Mouse (Mus musculus) spleen, postnatal 10 days (tissue): ENCODE measurements around the gene Prf1.

Source experiments
- DNase-seq, 2 experiments: peaks; one replicate each; pipeline ENCODE4 v3.0.0; 2021 to 2022; ENCODE audit warnings: low spot score in 2 of 2

Prf1 gene

DNA sequence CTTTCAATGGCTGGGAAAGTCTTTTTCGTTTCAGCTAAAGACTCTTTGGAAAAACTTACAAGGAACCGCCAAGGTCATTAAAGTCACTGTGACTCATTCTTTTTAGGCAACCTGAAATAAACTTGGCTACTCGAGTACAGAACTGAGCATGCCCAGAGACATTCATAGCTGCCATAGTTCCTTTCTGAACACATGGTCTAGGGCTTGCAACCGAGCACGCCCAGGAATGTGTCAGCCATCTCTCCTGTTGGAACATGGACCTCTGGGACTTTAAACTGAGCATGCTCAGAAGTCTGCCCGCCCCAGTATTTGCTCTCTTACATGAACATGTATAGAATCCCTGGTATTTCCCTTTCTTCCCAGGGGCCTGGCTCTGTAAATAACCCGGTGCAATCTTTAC, 11.4 kb upstream of the Prf1 start:
- DNase-seq: no peak

DNA sequence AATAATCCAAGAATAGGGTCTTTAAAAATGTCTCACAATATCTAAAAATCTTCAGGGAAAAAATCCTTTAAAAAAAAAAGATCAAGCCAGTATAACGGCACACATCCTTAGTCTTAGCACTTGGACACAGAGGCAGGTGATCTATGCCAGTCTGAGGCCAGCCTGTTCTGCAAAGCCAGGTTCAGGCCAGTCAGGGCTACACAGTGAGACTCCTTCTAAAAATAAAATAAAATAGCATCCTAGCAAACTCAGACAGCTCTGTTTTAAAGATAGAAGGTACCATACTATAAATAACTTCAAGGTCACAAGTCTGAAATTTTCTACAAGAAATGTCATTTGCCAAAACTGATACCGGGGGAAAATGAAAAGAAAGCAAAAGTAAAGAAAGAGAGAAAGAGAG, 7.6 kb upstream of the Prf1 start:
- no peak for DNase-seq

DNA sequence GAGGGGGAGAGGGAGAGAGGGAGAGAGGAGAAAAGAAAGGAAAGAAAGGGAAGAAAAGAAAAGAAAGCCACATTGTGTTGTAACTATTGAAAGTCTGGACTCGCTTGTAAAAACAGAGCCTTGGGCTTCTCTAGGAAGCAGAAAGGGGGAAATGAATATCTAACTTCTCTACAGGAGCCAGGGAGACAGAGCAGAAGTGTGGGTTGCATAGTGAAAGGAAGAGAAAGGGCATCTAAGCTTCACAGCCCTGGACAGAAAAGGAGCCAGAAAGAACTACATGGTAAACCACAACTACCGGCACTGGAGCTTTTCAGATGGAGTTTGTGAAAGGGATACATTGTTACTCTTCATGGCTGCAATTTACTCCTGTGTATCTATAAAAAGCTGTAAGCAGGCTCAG, 7.2 kb upstream of the Prf1 start:
- no peak for DNase-seq

DNA sequence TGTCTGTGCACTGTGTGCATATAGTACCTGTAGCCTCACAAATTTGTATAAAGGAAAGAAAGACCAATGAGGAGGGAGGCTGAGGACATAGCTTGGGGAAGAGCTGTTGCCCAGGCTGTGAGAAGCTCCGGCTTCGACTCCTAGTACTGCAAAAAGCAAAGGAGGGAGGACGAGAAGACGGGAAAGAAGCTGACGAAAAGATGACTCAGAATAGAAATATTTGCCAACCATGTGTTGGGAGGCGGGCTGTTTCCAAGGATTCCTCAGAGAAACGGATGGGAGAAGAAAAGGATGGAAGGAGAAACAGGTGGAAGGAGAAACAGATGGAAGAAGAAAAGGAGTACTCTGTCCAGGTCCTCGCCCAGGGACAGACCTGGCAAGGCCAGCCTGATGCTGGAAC, 3.4 kb upstream of the Prf1 start:
- no peak for DNase-seq

DNA sequence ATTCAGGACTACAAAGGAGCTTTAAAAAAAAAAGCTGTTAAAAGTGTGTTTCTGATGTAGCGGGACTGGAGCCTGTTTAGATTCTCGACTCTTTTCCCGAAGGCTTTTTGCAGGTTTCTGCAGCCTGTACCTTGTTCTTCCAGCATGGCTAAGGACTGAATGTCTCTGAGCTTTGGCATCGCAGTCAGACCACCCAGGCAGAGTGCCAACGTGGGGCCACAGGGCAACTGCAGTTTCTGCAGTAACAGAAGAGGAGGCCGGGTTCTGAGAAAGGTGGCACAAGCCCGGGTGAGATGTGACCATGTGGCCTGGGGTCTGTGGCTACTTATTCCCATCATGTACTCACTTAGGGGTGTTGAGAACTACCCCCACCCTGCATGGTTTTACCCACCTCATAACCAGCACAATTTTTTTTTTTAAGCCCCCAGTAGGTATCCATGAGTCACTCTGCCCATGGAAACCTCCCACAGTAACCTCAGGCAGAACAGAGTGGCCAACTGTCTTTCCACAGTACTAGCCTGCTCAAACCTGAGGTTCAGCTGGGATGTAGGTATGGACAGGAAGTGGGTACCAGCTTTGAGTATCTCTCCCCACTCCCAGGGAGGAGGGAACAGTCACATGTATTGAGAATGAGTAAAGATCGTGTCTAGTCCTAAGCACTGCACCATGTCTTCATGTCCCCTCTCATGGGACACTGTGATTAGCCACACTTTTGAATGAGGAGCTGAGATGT, 754 bp upstream of the Prf1 start:
- DNase-seq: no peak

DNA sequence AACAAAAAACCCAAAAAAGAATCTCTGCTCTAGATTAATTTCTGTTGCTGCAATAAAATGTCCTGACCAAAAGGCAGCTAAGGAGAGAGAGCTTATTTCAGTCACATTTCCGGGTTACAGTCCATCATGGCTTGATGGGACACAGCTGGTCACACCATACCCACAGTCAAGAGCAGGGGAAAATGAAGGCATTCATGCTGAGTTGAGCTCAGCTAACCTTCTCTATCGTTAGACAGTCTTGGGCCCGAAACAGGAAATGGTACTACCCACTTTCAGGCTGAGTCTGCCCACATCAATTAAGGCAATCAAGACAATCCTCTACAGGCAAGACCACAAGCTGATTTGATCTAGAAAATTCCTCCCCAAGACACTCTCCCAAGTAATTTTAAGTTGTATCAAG, 3.4 kb downstream of the Prf1 start:
- no peak for DNase-seq

DNA sequence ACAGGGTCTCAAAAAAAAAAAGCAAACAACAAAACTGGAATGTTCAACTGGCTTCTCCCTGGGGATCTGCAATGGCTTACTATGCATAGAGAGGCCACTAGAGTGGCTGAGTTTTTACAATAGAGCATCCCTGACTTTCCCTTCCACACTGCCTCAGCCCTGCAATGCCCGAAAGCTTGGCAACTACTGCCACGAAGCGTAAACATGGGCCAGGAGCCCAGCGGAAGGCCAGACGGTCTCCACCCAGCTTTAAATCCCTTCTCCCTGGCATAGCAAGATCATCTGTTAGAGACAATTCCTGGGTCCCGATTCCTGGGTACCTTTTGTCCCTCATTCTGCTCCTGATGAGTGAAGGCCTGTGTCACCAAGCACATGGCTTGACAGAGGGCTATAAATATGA, 6.4 kb downstream of the Prf1 start:
- no peak for DNase-seq

DNA sequence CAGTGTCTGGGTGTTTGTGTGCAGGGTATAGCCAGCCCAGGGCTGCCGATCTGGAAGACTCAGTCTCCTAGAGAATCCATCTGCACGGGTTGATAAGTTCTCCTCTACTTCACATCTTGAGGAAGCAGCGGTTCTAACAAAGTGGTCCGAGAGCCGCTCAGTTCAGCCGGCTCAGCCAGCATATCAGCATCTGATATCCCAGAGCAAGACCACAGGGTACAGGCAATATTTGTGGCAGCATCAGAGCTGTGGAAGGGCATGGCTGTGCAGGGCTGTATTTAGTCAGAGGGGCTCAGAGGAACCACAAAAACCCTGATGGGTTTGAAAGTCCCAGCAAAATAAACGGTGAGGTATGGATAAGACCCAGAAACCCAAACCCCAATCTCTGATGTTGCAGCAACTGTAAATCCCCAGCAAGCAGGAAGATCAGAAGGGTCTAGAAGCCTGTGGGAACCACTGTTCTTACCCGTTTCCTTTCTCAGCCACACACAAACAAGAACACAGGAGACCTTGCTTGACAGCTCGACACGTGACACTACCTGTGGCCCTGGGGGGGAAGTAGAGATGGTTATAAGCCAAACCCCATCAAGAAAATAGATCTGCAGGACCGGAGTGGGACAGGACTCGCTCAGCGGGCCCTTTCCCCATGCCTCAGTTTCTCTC, 8.4 kb downstream of the Prf1 start:
- DNase-seq: no peak

DNA sequence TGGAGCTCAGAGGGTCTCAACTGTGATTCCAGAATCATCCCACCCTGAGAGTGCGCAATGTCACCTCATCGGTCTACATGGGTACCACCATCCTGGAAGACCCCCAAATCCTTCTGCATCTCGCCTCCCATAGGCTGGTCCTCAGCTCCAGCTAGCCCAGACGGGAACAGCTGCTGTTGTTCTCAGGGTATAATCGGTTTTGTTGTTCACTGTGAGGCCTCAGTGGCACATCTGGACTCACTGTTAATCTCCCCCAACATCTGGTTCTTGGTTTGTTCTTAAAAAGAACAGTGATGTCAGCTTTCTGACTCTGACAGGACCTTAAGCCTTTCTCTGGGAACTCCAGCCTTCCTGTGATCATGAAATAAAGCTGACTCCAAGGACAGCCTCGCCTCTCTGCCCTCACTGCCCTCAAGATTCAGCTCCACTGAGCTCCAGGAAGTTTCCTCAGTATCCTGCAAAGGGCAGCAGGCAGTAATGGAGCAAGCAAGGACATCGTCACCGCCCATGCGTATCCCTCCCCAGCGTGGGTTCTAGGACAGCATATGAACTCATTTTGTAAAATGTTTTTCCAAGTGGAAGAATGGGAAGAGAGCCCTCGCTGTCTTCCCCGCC, 11.2 kb downstream of the Prf1 start:
- no peak for DNase-seq

DNA sequence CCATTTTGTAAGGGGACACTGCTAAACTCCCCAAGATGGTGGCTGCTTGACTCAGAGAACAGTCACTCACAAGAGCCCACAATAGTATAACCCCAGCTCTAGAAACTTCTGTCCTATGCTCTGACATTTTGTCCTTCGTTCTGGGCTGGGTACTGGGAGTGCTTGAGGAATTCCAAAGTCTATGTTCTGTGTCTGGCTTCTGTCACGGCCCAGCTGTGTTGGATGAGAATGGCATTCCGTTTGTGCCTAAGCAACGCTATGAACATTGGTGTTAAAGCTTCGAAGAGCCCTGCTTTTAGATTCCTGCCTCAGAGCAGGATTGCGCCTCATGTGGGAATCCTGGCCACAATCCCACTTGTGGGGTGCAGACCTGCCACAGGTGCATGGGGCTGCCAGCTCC, 14.5 kb downstream of the Prf1 start:
- DNase-seq: no peak

DNA sequence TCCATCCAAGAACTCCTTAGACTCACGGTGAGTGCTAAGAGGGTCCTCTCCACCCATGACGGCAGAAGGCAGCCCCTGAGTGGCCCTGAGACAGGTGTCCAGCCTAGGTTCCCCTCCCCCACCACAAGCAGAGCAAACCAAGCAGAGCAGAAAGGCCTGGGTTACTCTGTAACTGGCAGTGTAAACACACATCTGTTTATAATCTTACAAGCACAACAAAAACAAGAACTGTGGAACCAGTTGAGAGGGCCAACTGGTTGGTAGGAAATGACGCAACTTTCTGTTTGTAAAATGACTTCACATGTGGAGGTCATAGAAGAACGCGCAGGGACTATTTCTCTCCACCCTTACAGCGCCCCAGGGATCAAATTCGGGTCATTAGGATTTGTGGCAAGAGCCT, 15.1 kb downstream of the Prf1 start:
- no peak for DNase-seq

DNA sequence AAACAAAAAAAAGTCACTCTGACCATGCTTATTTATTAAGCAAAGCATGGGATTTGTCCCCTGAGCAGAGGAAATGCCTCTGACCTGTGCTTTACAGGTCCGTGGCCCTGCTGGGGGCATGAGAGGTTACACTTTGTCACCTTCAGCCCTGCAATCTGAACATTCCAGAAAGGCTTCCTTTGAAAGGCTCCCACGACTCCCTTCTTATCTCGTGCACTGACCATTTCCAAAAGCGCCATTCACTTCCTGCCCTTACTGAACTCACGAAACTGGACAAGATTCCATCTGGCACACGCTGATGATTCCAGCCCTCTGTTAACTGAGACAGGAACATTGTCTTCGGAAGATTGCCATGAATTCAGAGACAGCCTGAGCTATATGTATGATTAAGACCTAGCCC, 16.1 kb downstream of the Prf1 start:
- DNase-seq: no peak

DNA sequence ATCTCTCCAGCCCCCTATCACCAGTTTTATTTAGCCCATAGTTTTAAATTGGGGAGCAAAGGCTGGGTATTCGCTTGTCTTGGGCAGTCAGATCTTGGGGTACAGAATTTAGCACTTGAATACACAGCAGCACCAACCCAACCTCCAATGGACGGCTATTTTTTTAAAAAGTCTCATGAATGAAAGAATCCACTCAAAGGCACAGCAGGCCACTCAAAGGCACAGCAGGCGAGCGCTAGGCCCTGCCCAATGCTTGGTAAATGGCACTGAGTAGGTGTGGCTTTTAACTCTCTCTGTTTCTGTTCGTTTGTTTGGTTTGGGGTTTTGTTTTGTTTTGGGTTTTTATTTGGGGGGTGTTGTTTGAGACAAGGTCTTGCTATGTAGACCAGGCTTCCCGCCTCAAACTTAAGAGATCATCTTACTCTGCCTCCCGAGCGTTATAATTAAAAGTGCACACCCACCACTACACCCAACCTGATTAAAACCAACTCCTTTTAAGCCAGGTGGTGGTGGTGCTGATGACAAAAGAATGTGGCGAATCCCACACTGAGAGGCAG, 17.8 kb downstream of the Prf1 start:
- no peak for DNase-seq

DNA sequence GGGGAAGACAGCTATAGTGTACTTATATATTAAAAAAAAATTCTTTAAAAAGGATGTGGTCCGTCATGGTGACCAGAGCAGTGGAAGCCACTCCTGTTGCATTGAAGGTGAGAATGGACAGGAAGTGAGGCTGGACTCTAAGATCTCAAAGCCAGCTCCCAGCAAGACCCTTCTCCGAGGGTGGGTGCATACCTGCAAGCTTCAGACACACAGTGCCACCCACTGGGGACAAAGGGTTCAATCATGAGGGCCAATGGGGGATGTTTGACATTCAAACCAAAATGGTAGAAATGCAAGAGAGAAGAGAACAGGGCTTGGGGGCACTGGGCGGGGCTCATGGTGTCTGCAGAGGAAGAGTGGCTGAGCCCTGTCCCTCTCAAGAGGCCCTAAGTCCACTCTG, 20.9 kb downstream of the Prf1 start:
- no peak for DNase-seq

DNA sequence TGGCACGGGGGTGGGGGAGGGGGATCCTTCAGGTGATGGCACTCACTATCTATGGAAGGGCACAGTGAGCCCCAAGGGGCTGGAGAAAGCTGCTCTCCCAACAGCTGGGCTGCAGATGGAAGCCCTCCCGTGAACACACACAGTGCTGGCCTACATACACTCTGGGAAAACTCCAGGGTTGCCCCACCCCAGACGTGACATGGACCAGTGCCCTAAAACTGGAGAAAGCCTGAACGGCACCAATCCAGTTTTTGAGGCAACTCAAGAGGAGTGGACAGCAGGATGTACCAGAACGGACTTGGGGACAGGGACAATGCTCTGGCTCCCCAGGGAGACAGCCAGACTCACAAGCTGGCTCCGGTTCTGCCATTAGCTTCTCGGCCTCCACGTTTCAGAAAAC, 27.1 kb downstream of the Prf1 start:
- no peak for DNase-seq

DNA sequence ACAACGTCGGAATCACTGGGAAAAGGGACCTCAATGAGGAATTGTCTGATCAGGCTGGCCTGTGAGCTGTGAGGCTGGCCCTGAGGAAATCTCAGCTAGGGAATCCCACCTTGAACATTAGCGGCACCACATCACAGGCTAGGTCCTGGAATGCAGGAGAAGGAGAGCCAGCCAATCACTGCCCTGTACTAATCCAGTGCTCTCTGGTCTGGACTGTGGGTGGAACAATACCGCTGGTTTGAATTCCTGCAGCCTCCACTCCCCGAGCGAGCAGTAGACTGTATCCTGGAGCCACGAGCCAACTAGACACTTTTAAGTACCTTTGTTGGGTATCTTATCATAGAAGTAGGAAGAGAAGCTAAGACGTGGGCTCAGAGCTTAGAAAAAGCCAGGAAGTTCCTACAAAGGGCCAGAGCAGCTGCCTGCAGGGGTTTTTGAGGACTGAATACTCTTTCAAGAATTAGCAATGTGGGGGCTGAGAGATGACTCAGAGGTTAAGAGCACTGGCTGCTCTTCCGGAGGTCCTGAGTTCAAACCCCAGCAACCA, 28.2 kb downstream of the Prf1 start:
- DNase-seq: no peak

DNA sequence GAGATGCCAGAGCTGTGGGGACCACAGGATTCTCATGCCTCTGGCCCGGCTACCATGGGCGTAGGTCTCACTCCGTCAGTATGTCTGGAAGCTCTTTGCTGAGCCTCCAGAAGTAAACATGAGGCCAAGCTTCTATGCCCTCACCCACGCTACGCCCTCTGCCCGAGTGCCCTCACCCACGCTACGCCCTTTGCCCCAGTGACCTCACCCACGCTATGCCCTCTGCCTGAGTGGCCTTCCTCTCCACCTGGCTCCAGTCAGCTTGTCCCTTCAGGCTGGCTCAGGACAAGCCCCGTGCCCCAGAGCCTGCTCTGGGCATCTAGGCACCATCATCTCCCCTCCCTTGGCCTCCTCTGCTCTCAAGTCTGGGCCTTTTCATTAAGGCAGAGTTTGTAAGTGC, 29.9 kb downstream of the Prf1 start:
- DNase-seq: no peak

DNA sequence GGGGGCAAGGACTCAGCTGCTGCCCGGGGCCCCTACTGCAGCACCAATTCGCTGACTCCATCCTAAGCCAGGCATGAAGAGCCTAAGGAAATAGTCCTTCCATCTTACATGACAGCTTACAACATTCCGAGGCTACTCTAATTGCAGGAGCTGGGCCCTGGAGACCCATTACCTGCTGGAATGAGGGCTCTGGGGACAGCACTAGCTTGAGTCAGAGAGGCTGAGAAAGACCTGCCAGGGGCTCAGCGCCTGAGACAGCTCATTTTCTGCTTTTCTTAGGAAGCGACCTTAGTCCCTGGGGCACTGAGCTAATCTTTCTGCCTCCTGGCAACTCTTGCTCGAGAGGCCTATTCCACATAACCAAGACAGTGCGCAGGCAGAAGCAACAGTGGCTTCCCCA, 31.3 kb downstream of the Prf1 start:
- no peak for DNase-seq

DNA sequence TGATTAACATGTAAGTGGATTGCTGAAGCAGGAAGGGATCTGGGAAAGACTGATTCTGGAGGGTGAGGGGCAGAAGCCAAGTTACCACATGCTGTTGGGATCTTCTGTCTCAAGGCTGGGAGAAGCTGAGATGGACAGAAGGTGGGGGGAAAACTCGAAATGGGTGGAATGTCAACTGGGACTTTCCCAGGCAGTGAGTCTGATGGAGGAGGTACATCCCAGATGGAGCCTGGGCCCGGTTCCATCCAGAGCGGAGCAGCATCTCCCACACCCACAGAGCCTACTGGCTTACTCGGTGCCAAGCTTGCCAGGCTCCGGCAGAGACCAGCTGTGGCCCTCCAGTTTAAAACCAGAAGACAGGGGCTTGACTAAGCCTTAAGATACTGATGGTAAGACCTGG, 33.4 kb downstream of the Prf1 start:
- no peak for DNase-seq

DNA sequence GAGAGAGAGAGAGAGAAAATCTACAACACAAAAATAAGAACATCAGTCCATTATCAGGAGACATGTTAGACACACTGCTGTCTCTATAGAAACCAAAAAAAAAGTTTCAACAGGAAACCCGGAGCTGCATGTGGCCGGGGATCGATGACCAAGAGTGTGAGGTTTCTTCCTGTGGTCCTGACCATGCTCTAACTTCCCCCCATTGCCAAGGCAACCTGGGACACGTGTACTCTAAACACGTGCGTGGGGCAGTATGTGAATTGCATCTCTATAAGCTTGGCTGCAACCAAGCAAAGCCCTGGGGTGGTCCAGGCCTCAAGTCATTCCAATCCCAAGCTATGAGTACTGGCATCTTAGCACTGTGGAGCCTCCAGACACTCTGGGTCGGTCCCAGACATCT, 36.9 kb downstream of the Prf1 start:
- DNase-seq: no peak

DNA sequence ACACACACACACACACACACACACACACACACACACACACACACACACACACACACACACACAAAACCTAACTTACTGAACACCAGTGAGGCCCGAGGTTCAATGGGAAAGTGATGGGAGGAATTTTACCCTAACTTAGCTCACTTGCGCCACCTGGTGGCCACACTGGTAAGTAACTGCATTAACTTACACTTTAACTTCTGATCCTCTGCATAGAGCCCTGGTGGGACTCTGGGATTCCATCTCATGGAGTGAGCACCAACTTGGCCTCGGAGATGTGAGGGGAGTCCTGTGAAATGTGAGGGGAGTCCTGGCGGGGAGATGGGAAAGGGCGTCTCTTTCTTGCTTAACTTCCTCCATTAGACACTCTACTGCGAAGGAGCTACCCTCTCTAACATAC, 38.5 kb downstream of the Prf1 start:
- DNase-seq: peak; percentile 65 to 87

DNA sequence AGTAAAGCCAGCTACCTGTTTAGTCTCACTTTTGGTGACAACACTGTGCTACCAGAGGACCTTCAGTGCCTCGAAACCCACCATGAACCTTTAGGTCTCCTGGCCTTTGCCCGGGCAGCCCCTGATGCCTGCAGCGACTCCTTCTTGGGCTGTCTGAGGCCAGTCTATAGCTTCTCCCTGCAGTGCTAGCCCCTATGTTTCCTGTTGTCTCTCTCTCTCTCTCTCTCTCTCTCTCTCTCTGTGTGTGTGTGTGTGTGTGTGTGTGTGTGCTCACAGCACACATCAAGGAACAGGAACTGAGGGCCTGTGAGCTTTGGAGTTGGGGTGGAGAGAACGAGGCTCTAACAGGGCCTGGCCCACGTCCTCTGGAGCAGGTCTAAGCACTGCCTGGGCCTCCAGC, 39.0 kb downstream of the Prf1 start:
- DNase-seq: no peak

DNA sequence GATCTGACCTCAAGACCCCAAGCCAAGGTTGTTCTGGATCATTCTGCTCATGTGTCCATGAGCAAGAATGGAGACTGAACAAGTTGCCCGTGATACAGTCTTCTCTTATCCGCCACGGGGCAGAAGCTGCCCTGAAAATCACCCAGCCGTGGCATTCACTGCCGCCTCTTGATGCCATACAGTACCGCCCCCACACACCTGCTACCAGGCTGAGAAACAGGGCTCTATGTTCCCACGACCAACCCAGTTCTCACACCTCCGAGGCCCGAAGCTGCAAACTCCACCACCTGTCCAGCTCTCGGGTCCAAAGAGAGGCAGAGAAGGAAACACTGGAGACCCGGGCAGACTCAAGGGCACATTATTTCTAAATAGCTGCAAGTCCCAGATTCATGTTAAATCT, 40.0 kb downstream of the Prf1 start:
- no peak for DNase-seq
